Mouse (Mus musculus) mature B cell (primary cell): ENCODE data around the gene Pitpnm3.

Experiments
- in situ Hi-C: fragments of 300-500 bp; cut with MboI; formaldehyde crosslinking; loops from 2 replicates; pipeline ENCODE4 v1.14.3; 2019

The Pitpnm3 gene

DNA sequence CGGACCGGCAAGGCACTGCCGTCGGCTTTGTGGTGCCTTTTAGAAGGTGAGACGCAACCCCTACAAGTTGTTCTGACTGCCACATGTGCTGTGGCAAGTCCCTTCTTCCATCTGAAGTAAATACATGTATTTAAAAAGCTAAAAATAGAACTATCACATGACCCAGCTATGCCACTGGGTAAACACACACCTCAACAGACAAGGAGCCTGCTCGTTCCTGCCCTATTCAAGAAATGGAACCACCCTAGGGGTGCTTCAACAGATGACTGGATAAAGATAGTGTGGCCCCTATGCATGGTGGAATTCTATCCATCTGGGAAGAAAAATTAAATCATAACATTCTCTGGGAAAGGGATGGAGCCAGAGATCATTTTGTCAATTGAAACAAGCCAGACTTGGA lies 112.8 kb downstream of the Pitpnm3 start:
- in situ Hi-C loops: no loop called here

DNA sequence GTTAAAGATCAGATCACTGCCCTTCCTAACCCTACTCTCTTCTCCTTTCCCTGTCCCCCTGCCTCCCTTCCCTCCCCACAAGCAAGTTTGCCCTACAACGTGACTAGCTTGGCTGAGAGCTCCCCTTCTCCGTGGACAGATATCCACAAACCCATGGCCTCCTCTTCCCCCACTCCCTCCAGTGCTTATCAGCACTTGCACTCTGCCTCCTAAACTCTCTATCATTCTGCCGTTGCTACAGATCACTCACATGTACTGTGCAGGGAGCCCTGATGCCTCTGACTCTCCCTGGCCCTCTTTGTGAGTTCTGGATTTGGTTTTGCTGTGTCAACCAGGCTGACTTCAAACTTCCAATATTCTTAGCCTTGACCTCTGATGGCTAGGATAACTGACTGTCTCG lies 114.6 kb downstream of the Pitpnm3 start:
- in situ Hi-C loops: no loop called here

DNA sequence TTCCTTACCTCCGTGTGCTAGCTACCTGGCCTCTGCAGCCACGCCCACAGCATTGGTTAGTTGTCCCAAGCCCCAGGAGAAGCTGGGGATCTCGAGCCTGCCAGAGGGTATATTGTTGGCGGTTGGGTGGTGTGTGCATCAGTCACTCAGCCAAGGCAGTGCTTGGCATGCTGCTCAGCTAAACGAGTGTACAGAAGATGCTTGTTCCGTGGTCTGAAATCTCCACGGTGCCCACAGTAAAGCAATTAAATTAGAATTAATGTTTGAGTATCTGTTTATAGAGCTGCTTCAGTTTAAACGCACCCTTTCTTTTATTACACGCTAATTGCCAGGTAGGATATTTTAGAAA lies 118.4 kb downstream of the Pitpnm3 start:
- in situ Hi-C loops: no loop called here

DNA sequence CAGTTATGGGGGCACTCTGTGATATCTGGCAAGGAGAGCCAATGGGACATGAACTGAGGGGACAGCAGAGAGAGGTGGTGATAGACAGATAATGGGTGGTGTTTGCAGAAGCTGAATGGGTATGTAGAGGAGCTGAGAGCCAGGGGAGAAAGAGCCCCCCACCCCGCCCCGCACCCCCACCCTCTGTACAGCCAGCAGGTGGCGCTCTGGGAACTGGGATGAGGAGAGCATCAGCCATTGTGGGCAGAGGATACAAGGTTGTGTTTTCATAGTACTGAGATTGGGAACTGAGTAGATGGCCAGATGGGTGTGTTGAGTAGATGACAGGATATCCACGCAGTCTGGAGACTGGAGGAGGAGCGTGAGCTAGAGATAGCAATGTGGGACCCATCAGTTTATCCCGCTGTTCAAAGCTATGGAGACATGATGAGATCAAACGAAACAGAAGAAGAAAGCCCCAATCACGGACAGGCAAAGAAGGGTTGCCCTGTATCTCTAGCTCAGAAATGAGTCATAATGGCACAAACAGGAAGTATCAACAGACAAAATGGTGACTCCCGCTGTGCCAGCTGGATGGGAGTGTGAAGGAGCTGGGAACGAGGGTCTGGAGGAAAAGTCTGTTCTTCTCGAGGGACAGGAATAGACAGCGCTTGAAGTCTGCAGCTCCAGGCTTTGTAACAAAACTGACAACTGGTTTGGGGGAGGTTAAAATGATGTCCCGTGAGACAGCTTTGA lies 118.9 kb downstream of the Pitpnm3 start:
- in situ Hi-C loops: no loop called here

DNA sequence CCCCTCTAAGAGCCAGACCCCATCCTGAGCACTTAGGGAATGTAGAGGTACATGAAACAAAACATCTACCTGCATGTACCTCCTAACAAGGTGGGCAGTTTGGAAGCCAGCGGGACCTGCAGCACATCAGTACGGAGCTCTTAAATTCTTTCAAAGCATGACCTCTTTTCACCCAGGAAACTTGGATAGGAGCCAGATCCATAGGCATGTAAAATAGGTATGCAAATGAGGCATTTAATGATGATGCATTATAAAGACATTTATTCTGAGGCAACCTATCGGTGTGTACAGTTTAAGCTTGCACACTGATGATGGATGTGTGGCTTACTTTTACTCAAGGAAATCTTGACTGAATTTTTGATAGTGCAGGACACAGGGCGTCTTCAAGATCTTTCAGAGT lies 120.9 kb downstream of the Pitpnm3 start:
- in situ Hi-C loops: no loop called here

DNA sequence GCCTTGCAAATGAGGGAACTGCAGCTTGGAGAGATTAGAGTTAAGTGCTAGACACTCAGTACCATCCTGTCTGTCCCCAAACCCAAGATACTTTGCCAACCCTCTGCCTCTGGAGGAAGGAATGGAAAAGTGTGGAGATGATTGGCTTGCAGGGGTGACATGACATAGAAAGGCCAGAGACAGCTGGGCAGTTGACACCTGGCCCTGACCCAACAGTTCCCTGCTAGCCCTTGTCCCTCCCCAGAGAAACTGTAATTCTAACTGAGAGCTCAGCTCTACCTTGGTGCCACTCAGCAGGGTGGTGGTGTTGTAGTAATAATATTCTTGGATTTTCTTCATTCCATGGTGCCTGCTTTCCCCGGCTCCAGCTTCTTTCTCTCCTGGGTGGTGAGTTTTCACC lies 123.6 kb downstream of the Pitpnm3 start:
- in situ Hi-C loops: no loop called here

DNA sequence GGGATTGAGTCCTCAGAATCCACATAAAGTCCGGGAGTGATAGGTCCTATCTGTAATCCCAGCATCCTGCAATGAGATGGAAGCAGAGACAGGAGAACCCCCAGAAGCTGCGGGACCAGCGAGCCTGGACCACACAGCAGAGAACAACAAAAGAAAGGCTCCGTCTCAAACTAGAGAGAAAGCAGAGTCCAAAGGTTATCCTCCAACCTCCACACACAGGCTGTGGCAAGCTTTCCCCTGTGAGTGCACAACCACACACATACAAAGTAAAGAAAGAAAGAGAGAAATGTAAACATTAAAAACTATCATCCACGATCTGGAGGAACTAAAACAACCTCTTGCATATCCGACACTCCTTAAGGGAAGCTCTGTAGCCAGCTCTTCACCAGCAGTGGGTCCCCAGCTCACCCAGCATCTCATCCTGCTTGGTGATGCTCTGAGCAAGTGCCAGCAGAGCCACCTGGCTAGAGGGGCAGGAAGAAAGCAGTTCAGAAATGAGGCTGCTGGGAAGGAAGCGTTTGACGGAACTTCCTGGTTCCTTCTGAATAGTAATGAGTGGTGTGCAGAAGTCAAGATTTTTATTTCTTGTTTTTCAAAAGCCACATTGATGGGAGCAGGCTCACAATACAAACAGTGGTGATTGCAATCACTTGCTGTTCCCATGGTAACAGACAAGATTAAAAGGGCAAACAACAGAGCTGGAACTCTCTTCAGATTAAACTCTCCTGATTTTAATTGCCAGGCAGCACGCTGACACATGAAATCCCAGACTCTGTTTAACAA lies 124.4 kb downstream of the Pitpnm3 start:
- in situ Hi-C loops: no loop called here

DNA sequence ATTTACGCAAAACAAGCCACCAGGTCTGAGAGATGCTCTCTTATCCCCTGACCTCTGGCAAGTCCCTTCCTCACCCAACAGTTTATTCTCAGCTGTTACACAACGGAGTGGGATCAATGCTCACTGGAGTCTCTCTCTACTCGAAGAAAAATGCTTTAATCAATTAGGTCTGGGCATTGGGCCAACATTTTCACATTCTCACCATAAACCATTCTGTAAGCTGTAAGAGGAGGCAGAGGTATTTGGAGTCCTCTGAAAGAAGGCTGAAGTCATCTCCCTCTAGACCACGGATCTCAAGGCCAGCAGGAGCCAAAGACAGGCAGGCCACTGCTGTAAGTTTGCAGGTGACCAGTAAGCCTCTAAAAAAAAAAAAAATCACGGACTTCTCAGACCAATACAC lies 125.2 kb downstream of the Pitpnm3 start:
- in situ Hi-C loops: no loop called here

DNA sequence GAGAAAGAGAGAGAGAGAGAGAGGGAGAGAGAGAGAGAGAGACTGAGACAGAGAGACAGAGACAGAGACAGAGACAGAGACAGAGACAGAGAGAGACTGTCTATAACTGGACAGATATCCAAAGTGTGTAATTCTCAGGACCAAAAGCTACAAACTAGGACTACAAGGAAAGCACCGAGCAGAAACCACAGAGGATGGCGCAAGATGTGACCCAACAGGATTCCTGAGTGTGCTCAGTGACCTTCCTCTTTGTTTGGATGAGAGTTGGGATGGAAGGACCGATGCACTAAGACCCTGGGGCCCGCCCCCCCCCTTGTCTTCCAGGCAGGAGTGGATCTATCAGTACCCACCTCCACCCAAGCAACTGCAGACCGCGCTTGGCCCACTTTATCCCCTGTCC lies 130.0 kb downstream of the Pitpnm3 start:
- in situ Hi-C loops: no loop called here

DNA sequence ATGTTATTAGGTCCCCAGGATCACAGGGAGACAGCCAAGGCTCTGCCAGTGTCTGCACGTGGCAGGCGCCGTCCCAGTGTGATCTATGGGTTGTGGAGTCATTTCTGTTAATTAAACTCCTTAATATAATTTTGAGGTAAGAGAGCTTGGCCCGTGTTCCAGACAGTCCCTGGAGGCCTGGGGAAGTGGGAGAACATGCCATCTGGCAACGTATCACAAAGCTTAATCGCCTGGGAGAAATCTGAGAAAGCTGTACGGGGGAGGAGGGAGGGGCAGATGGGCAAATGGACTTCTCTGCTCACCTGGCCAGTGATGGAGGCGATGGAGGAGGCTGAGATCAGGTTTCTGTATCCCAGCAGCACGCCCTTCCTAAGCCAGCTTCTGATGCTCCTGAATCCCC lies 132.4 kb downstream of the Pitpnm3 start:
- in situ Hi-C loops: no loop called here

DNA sequence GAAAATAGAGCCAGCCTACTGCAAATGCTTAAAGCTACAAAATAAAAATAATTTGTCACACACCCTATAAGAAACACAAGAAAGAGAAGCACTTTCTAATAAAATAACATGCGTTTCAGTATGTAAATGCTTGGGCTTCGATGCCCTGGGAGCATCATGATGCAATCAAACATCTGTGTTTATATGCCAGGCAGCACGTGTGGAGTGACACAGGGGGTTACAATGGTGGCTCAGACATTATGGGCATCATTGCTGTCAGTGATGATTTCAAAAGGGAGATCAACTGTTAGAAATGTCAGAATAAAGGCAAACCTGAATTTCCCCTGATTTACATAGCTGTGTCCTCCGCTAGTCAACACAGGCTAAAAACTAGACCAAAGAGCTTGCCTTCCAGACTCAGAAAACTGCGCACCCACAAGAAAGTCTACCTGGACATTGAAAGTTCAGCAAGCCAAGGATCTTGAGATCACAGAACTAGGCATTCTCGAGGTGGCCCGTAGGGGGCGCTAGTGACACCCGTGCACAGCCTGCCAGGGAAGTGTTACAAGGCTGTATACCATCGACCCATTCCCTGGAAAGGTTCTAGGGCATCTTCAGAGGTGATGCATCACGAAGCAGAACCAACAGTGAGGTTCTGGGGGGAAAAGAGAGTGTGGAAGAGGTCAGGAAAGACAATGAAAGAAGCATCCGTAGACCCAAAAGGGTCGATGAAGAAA lies 133.3 kb downstream of the Pitpnm3 start:
- in situ Hi-C loops: no loop called here

DNA sequence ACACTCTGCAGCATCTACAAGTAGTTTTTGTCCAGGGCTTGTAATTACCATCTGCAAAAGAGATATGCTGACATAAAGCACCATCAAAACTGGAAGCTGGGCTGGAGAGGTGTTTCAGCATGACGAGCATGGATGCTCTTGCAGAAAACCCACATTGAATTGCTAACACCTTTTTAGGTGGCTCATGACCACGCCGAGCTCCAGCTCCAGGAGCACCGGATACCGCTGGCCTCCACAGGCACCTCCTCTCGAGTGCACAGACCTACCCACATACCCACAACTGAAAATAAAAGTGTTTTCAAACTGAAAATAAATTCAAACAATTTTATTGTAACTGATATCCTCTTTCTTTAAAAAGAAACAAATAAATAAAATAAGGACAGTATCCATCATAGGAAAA lies 135.4 kb downstream of the Pitpnm3 start:
- in situ Hi-C loops: no loop called here
